Mouse (Mus musculus): ENCODE data around the gene Top3a.

Gene Top3a

DNA sequence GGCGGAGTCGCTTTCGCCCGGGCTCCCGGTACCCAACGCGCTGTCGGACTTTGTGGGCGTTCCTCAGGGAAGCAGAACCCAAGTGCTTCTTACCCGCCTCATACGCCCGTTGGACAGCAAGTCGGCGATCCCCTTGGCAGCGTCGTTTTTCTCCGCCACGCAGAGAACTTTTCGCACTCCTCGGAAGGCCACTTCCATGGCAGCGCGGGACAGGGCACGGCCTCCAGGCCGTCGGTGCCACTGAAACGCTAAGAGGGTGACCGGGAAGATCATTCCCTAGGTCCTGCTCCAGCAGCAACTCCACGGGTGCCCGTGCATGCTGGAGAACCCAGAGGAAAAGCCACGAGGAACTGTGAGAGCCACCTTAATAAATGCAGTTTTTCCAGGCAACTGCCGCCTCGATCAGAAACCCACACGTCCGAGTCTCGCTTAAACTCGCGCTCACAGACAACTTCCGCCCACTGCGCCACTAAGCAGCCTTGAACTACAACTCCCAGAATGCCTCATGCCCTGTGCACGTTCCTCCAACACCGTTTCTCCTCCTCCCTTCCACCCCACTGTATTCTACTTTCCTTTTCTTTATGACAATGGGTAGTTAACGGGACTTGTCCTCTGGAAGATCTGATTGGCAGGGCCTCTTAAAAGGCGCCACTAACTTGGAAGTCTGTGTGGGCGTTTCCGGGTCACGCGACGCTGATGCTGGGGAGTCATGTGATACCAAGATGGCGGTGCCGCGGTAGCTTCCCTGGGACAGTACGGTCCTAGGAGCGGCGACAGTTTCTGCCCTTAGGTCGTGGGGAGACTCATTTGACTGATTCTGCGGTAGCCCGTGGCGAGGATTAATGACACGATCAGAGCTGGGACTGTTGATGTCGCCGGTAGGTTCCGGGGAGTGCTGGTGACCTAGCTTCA is at the start of gene Top3a, which contains the start of gene Smcr8:
Gene Top3a, minus strand, starts transcription at position 537 of the 912 bp plus-strand sequence.
Gene Smcr8, plus strand, starts transcription at position 696 of the 912 bp plus-strand sequence.
- DNase-seq (ENCODE audit: low read depth, low spot score): peak; percentile 99

DNA sequence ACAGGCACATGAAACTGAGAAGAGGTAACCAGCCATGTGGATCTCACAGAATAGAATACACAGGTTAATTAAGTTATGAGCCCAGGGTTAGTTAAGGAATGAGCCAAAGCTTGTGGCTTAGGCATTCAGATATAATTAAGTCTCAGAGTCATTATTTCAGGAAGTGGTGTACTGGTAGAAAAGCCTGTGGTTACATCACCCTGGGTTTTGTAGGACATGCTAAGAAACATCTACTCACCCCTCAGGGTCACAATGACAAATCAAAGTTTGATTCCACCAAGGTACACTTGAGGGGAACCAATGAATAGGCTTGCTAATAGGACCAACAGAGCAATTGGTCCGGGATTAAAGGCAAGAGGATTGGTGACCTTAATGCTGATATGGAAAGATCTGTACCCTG is 49.5 kb upstream of the Top3a start:
- DNase-seq (ENCODE audit: low read depth, low spot score): no peak

DNA sequence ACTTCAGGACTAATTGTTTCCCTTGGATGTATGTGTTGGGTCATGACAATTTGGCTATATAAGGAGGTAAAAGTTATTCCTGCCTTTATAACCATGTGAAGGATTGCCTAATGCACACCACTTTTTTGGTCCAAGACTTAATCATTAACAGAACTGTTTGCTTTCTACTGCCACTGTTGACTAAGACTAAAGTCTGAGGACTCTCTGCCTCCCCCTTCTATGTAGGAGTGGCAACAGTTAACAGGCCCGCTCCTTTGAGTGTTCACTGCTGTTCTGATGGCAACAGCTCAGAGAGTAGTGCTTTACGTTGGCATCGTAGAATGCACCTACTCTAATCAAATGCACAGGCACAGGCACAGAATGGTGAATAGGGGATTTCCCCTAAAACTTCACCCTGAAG is 48.0 kb upstream of the Top3a start:
- no peak for DNase-seq (ENCODE audit: low read depth, low spot score)

DNA sequence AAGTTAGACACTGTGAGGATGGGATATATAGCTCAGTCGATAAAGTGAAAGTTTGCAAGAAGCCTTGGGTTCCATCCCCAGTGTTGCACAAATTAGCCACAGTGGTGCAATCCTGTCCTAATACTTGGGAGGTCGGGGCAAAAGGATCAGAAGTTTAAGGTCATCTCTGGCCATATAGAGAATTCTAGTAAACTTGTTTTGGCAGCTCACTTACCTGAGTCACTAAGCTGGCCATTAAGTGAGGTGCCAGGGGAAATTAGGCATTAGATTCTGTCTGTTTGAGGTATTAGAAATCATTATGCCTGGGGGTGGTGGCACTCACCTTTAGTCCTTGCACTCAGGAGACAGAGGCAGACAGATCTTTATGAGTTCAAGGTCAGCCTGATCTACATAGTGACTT is 46.6 kb upstream of the Top3a start:
- no peak for DNase-seq (ENCODE audit: low read depth, low spot score)

DNA sequence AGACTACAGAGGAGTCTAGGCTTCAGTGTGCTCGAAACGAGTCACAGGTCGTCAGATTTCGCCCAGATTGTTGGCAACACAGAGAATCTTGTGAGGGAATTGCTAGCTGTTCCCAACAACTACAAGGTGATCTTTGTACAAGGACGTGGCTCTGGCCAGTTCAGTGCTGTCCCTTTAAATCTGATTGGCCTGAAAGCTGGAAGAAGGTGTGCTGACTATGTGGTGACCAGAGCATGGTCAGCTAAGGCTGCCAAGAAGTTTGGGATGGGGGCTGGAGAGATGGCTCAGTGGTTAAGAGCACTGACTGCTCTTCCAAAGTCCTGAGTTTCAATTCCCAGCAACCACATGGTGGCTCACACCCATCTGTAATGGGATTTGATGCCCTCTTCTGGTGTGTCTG is 39.2 kb upstream of the Top3a start:
- no peak for DNase-seq (ENCODE audit: low read depth, low spot score)

DNA sequence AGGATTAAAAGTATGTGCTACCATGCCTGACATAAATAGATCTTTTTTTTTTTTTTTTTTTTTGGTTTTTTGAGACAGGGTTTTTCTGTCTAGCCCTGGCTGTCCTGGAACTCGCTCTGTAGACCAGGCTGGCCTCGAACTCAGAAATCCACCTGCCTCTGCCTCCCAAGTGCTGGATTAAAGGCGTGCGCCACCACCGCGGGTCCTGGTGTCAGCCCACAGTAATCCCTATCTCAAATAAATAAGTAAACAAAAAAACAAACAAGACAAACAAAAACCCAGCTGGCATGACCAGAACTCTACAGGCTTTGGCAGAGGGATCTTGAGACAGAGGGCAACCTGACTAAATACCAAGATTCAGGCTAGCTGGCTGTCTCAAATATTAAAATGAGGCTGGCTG is 34.5 kb upstream of the Top3a start, which contains the start of gene Shmt1:
Gene Shmt1, minus strand, starts transcription at position 101 of the 400 bp plus-strand sequence.
- peak; percentile 23 for DNase-seq (ENCODE audit: low read depth, low spot score)

DNA sequence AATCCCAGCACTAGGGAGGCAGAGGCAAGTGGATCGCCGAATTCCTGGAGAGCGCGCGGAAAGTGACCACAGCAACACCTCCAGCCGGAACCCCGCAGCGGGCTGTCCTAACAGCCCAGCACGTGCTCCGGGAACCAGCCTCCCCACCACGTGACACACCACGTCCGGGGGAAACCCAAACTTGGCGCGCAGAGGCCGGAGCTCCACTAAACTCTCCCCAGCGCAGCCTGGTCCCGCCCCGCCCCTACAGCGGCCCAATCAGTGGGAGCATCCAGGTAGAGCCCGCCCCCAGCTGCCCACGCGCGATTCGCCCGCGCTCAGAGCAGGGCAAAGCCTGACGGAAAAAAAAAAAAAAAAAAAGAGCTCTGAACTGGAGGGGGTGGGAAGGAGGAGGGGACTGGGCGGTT is 33.9 kb upstream of the Top3a start:
- DNase-seq (ENCODE audit: low read depth, low spot score): peak; percentile 99

DNA sequence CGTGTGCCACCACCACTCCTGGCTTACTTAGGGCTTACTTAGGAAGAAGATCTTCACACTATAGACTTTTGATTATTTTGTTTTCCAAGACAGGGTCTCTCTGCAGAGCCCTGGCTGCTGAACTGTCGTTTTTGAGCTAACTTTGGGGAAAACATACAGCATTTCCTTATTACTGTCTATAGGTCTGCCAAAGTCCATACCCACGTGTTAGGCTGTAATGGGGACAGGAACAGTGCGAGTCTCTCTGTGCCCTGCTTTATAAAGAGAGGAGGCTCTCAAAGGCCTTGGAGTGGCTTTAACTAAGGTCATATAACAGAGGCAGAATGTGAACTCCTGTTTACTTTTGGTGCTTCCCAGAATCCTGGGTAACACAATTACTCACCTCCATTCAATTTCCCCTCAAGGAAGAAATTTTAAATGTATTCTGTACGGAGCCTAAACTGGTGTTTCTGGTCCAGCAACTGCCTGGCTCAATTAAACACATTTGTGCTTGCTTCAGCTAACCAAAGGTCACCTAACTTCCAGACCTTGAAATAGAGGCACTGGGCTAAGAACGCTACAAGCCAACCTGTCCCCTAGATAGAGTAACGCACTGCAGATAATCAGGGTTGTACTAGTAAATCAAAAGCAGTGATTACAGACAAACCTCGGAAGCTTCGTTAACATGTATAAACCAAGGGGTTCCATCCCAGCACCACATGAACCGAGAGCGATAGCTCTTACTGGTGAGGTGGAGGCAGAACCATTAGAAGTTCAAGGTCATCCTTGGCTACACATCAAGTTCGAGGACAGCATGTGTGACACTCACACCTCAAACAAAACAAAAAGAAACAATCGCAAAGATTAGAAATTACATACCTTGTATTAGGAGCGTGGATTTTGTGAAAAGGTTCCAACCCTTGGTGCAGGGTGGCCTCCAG is 33.1 kb upstream of the Top3a start:
- DNase-seq (ENCODE audit: low read depth, low spot score): peak; percentile 34

DNA sequence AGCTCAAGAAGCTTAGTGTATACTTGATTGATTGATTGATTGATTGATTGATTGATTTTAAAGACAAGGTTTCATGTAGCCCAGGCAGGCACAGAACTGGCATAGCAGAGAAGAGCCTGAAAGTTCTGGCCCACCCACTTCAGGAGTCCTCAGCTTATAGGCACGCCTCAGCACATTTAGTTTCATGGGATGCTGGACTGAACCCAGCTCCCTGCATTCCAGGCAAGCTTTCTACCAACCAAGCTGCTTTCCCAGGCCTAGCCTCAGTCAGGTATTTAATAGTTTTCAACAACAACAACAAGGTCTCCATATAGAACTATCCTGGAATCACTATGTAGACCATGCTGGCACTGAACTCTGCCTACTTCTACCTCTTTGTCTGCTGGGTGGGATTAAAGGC is 32.4 kb upstream of the Top3a start:
- no peak for DNase-seq (ENCODE audit: low read depth, low spot score)

DNA sequence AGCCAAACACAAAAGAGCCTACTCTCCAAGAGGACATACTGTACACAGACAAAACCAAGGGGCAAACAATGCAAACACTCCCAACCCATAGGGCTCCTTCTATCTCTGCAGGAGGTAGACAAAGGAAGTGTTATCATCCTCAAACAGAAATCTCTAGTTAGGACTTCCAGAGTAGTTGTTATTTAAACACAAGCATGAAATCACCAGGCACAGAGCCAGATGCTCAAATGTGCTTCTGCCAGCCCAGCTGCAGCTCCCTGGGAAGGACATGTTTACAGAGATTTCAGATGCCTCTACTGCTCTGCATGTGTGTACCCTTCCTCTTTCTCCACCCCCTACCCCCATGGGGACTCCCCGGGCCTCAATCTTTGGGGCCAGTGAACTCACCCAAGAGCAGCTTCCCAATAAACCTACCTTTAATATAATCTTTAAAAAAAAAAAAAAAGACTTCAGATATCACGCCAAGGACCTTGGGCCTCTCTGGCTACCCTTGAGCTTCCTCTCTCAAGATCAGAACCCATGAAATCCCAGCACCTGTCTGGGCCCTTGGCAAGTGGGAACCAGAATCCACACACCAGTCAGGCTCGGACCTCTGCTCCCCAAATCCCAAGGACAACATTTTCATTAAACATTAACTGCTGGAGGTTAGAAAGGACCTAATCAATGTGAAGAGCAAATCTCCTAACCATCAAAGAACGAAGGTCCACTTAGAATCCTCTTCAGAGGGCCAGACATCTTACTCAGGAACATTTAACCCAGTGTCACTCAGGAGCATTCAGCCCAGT is 31.3 kb upstream of the Top3a start:
- DNase-seq (ENCODE audit: low read depth, low spot score): no peak

DNA sequence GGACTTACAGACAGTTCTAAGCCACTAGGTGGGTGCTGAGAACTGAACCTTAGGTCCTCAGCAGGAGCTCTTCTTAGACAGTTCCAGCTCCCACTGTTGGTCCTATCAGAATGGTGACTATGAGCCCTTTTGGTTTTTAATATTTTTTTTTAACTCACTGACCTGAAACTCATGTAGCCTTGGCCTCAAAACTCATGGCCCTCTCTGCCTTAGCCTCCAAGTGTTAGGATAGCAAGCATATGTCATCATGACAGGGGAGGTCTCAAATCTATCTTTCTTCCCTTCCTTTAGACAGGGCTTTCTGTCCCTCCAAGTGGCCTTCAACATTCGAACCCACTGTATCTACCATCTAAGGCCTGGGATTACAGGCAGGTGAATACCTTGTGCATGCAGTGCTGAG is 23.7 kb upstream of the Top3a start:
- DNase-seq (ENCODE audit: low read depth, low spot score): no peak

DNA sequence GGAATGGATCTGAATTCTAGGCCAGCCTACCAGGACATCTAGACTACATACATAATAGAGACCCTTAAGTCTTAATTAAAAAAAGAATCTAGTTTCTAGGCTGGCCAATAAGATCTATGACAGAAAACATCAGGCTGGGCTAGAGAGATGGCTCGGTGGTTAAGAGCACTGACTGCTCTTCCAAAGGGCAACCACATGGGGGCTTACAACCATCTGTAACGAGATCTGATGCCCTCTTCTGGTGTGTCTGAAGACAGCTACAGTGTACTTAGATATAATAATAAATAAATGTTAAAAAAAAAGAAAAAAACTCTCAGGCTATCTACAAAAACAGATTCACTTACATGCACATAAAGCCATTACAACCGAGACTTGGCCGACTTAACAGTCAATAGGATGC is 22.8 kb upstream of the Top3a start:
- no peak for DNase-seq (ENCODE audit: low read depth, low spot score)

DNA sequence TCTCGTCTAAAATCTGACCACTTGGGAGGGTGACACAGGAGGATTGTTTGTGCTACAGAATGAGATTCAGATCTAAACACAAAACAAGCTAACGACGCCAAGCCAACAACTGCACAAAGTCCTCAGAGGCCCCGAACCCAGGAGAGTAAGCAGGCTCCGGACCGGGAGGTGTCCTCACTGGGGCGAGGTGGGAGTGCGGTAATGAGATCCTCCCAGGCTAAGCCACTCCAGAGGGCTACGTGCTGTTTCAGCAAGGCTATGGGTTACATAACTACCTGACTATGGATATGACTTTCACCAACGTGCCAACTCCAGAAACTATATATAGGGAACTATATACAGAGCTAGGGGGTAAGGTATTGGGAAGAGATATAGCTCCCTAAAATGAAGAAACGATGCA is 19.2 kb upstream of the Top3a start:
- no peak for DNase-seq (ENCODE audit: low read depth, low spot score)

DNA sequence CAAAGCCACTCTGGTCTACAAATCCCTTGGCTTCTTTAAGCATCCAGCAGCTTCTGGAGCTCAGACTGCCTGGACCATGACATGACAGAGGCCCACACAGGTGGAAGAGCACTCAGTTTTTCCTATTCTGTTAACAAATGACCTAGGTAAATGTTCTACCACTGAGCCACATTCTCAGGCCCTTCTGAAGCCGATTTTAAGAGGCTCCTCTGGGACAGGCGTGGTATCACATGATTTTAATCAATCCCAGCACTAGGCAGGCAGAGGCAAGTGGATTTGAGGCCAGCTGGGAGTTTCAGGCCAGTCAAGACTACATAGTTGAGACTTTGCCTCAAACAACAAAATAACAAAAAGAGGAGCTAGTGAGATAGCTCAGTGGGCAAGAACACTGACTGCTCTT is 13.3 kb upstream of the Top3a start:
- DNase-seq (ENCODE audit: low read depth, low spot score): no peak

DNA sequence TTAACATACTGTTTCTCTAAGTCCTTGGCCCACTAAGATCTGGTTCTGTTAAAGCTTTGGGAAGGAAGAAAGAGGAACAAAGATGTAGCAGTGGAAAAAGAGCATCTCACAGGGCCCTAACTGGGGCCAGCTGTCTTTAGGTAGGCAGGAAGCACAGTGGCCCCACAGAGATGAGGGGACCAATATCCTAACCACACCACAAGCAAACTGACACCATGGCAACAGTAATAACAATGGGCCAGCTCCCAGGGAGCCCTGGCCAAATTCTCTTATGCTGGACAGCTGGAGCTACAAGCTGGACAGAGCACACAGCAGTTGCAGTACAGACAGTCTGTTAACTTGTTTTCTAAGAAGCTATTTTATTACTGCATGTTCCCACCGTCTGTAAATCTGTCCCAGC is 10.4 kb upstream of the Top3a start:
- DNase-seq (ENCODE audit: low read depth, low spot score): no peak

DNA sequence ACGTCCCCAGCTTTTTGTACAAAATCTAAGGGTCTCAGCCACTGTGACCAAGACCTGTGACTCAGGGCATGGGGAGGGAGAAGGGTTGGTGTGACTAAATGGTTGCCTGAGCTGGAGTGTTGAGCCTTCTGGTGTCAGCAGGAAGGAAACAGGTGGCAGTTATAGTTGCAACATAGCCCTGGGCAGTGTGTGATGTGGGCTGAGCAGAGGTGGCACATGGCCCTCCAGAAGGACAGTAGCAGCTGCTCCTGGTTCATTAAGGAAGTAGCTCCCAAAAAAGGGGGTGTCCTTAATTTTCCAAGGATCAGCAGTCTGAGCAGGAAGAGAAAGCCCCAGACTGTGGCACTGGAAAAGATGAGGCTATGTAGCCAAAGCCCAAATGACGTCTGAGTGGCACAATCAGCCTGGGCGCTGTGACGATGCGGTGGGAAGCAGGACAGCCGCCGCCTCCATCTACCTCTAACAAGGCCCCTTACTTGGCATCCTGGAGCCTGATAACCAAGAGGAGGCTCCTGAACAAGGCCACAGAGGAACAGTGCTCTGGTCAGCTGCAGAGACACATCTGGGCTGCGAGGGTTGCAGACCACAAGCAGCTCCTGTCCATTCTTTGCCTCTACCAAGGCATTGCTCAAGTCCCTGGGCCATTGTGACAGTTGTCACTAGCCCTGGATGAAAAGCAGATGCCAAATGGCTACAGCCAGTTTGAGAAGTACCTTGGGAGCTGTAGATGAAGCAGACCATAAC is 7.2 kb upstream of the Top3a start:
- DNase-seq (ENCODE audit: low read depth, low spot score): no peak

DNA sequence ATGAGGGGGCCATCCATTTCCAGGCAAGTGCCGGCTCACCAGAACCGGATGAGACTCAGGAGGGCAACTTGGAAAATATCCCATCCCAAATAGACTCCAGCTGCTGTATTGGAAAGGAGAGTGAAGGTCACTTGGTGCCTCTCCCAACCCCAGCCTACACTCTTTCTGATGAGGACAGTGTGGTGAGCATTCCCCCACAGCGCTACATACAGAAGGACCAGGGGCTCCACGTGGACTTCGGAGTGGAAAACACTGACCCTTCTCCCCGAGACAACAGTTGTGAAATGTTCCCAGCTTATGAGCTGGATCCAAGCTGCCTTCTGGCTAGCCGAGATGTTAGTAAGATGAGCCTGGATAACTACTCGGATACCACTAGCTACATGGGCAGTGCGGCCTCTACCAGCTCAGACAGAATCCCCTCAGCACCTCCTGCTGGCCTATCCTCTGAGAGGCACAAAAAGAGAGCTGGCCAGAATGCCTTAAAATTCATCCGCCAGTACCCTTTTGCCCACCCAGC is 2.6 kb upstream of the Top3a start:
- DNase-seq (ENCODE audit: low read depth, low spot score): no peak

DNA sequence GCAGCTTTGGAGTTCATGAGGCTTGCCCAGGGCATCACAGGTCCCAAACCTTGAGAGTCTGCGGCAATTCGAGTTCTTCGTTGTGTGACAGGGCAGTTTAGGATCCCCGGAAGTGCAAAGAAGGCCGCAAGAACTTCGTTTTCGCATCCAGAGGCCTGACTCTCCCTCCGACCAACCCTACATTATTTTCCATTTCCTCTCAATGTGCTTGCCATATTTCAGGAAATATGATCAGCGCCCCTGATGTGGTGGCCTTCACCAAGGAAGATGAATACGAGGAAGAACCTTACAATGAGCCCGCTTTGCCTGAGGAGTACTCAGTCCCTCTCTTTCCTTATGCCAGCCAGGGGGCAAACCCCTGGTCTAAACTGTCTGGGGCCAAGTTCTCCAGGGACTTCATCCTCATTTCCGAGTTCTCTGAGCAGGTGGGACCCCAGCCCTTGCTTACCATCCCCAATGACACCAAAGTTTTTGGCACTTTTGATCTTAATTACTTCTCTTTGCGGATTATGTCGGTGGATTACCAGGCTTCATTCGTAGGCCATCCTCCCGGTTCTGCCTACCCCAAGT is 721 bp upstream of the Top3a start:
- no peak for DNase-seq (ENCODE audit: low read depth, low spot score)

DNA sequence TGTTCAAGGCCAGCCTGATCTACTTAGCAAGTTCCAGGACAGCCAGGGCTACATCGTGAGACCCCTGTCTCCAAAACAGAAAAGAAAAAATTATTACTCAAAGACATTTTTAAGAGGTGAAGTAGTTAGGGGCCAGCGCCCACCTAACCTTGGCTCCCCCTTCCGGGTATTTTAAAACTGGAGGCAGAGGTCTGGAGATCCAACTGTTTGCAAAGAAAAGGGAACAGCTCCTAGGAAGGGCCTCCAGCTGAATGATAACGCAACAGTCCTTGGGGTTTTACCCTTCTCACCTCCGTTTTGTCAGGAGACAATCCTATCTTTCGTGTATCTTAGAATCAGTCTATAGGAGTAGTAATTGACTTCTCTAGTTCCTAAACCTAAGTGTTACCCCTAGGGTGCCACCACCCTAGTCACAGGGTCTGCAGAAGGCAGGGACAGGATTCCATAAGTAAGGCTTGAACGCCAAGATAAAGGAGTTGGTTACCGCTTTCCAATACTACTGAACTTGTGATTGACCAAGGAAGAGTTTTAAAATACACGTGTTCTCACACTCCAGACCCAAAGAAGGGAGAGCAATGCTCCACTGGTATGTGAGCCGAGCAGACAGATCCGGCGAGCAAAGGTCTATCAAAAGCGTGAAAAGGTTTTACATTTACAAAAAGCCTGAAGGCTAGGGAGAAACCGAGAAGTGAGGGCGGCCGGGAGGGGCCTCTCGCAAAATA is 897 bp downstream of the Top3a start:
- no peak for DNase-seq (ENCODE audit: low read depth, low spot score)

DNA sequence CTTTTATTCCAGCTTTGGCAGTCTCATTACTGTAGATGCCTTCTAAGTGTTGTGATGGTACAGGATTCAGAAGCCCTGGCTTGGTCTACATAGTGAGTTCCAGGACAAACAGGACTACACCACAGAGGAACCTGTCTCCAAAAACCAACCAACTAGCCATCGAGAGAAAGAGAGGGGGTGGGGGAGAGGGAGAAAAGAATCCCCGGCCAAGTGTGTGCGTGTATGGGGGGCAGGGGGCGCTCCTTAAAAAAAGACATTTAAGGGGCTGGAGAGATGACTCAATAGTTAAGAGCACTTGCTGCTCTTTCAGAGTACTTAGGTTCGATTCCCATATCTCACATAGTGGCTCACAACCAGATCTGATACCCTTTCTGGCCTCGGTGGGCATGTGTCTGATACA is 1.6 kb downstream of the Top3a start:
- DNase-seq (ENCODE audit: low read depth, low spot score): no peak

All from ES-CJ7 (cell line).